Mouse (Mus musculus): ENCODE measurements around the gene Ilf3.

Ilf3 gene

GRCm38 (mm10) chr9:21402764-21403253 is 35.1 kb downstream of the Ilf3 start:
- DNase-seq (ENCODE audit: low read depth, low spot score) = no peak

GRCm38 (mm10) chr9:21403745-21404144 is 36.1 kb downstream of the Ilf3 start:
- DNase-seq (ENCODE audit: low read depth, low spot score) = no peak

- DNase-seq (ENCODE audit: low read depth, low spot score) = no peak
Observed at GRCm38 (mm10) chr9:21405525-21405924, 37.9 kb downstream of the Ilf3 start.

GRCm38 (mm10) chr9:21407951-21408350 is 40.3 kb downstream of the Ilf3 start:
- no peak for DNase-seq (ENCODE audit: low read depth, low spot score)

- no peak for DNase-seq (ENCODE audit: low read depth, low spot score)
Observed at GRCm38 (mm10) chr9:21408624-21409023, 41.0 kb downstream of the Ilf3 start.

GRCm38 (mm10) chr9:21409592-21410317 is 42.1 kb downstream of the Ilf3 start:
- DNase-seq (ENCODE audit: low read depth, low spot score) = peak; percentile 71

- peak; percentile 95 for DNase-seq (ENCODE audit: low read depth, low spot score)
Observed at GRCm38 (mm10) chr9:21411669-21412550, 44.2 kb downstream of the Ilf3 start, which contains the start of gene Qtrt1. TSS of gene Qtrt1 (plus strand) at chr9:21411837.

GRCm38 (mm10) chr9:21417866-21418265 is 50.2 kb downstream of the Ilf3 start:
- peak; percentile 79 for DNase-seq (ENCODE audit: low read depth, low spot score)

GRCm38 (mm10) chr9:21419646-21420045 is 52.0 kb downstream of the Ilf3 start:
- no peak for DNase-seq (ENCODE audit: low read depth, low spot score)

- DNase-seq (ENCODE audit: low read depth, low spot score) = peak; percentile 99
Observed at GRCm38 (mm10) chr9:21424631-21425555, 57.2 kb downstream of the Ilf3 start, which contains the start of gene Dnm2. TSS of gene Dnm2 (plus strand) at chr9:21424908.

- no peak for DNase-seq (ENCODE audit: low read depth, low spot score)
Observed at GRCm38 (mm10) chr9:21425556-21425945, 57.9 kb downstream of the Ilf3 start.

GRCm38 (mm10) chr9:21426013-21426412 is 58.3 kb downstream of the Ilf3 start:
- no peak for DNase-seq (ENCODE audit: low read depth, low spot score)

- no peak for DNase-seq (ENCODE audit: low read depth, low spot score)
Observed at GRCm38 (mm10) chr9:21426525-21426924, 58.9 kb downstream of the Ilf3 start.

GRCm38 (mm10) chr9:21427773-21428172 is 60.1 kb downstream of the Ilf3 start:
- no peak for DNase-seq (ENCODE audit: low read depth, low spot score)

GRCm38 (mm10) chr9:21428178-21428577 is 60.5 kb downstream of the Ilf3 start:
- no peak for DNase-seq (ENCODE audit: low read depth, low spot score)

- DNase-seq (ENCODE audit: low read depth, low spot score) = no peak
Observed at GRCm38 (mm10) chr9:21430724-21431123, 63.1 kb downstream of the Ilf3 start.

GRCm38 (mm10) chr9:21432066-21432465 is 64.4 kb downstream of the Ilf3 start:
- no peak for DNase-seq (ENCODE audit: low read depth, low spot score)

GRCm38 (mm10) chr9:21433766-21434165 is 66.1 kb downstream of the Ilf3 start:
- DNase-seq (ENCODE audit: low read depth, low spot score) = no peak

- no peak for DNase-seq (ENCODE audit: low read depth, low spot score)
Observed at GRCm38 (mm10) chr9:21434410-21434809, 66.7 kb downstream of the Ilf3 start.

GRCm38 (mm10) chr9:21435777-21436635 is 68.3 kb downstream of the Ilf3 start:
- DNase-seq (ENCODE audit: low read depth, low spot score) = no peak

Measured in ES-CJ7 (cell line).